Mouse (Mus musculus) liver, adult (tissue): Measurements from ENCODE around the gene Pcgf3.
A peak's percentile ranks its signal among the peaks of the same experiment; 100 is the strongest.

ENCODE experiments used
- GATA4 ChIP-seq: IDR thresholded peaks from 2 replicates; pipeline ENCODE4 v1.6.1; 2014; ENCODE audit warnings: mild to moderate bottlenecking, low read length; ENCODE audit not compliant: insufficient replicate concordance

Gene Pcgf3

DNA sequence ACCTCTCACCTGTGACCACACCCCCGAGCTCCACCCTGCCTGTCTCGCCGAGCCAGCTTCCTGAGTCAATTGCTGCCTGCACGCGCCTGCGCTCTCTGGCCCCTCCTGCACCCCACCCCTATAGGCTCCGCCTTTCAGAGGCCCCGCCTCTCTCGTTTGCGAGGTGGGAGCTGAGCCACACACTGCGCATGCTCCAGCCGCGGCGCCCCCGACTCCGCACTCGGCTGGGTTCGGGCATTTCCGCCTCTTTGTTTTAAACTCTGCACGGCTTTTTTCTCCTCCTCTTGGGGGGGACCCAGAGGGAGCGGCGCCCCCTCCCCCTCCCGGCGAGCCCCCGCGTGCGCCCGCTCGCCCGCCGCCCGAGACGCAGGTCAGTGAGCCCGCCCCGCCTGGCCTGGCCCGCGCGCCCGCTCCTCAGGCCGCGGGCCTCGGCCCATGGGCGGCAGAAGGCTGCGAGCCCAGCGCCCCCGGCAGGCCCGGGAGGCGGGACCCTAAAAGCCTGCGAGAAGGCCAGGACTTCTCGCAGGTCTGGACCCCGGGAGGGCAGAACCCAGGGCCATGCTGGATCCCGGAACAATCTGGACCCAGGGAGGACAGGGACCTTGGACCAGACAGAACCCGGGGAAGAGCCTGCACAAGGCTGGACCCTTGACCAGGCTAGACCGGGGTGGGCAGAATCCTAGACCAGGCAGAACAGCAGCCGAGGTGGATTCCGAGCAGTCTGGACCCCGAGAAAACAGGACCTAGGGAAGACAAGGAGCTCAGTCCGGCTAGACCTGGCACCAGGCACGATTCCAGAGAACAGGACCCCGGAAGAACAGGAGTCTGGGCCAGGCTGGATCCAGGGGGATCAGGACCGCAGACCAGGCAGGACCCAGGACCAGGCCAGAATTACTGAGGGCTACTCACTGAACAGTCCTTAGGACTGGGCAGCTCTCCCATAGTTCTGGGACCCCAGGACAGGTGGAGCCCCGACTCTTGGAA lies at the start of gene Pcgf3:
Gene Pcgf3, plus strand, starts transcription at position 151 of the 984 bp plus-strand sequence.
- TF ChIP-seq GATA4: no peak

GRCm38 (mm10) chr5:108414711-108415110 lies 46.3 kb upstream of the Pcgf3 start:
- TF ChIP-seq GATA4: no peak

GRCm38 (mm10) chr5:108422741-108423140 lies 38.3 kb upstream of the Pcgf3 start:
- TF ChIP-seq GATA4: no peak

GRCm38 (mm10) chr5:108423427-108423826 lies 37.6 kb upstream of the Pcgf3 start:
- TF ChIP-seq GATA4: no peak

- TF ChIP-seq GATA4: no peak
Measured at GRCm38 (mm10) chr5:108427186-108427585, 33.8 kb upstream of the Pcgf3 start.

- TF ChIP-seq GATA4: 0 out of 2 replicates have a peak, but pooled peaks have one; percentile 23
Measured at GRCm38 (mm10) chr5:108431196-108431595, 29.8 kb upstream of the Pcgf3 start.

GRCm38 (mm10) chr5:108433804-108434587 lies 27.0 kb upstream of the Pcgf3 start, which contains the start of gene Atp5k:
Atp5k (minus strand) TSS chr5:108434448.
- TF ChIP-seq GATA4: no peak

- no peak for TF ChIP-seq GATA4
Measured at GRCm38 (mm10) chr5:108436101-108436500, 24.9 kb upstream of the Pcgf3 start.

DNA sequence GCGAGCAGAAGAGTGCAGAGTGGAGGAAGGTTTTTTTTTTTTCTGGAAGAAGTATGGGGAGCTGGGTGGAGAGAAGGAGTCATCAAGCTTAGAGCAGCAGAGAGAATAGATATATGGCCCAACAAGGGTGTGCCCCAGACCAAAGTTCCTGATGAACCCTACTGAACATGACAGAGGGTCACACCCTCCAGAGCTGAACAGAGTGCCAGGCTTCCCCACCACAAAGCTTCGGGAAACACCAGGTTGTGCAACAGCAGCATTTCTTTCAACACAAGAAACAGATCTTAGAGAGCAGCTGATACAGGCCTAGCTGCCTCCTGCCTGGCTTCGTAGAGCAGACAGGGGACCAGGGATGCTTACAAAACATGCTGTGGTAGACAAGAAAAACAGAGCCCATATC lies 14.1 kb upstream of the Pcgf3 start:
- TF ChIP-seq GATA4: no peak

DNA sequence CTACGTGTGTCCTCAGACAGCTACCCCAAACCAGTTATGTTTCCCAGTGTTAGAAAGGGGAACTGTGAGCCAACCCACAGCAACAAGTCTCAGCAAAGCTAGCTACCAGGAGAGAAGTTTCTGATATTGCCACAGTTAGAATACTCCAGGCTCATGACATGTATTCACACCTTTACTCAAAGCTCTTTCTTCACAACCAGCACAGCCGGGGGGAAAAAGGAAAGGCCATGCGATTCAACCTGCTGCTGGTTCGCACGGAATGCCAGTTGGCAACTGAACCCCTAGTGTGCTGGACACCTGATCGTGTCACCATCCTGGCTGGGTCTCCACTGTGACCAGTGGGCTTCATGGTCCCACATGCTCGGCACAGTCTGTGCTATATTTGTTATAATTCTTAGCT lies 13.2 kb upstream of the Pcgf3 start:
- TF ChIP-seq GATA4: no peak

GRCm38 (mm10) chr5:108448785-108449668 lies 12.0 kb upstream of the Pcgf3 start, which contains the start of gene Mfsd7a:
Mfsd7a (minus strand) TSS chr5:108448891.
- no peak; the same call in 1 of the 2 replicates for TF ChIP-seq GATA4

GRCm38 (mm10) chr5:108450837-108451540 lies 10.0 kb upstream of the Pcgf3 start:
- TF ChIP-seq GATA4: no peak

- no peak for TF ChIP-seq GATA4
Measured at GRCm38 (mm10) chr5:108451611-108452010, 9.4 kb upstream of the Pcgf3 start.

- TF ChIP-seq GATA4: no peak
Measured at GRCm38 (mm10) chr5:108452422-108452821, 8.6 kb upstream of the Pcgf3 start.

- no peak for TF ChIP-seq GATA4
Measured at GRCm38 (mm10) chr5:108454094-108454493, 6.9 kb upstream of the Pcgf3 start.

- TF ChIP-seq GATA4: no peak
Measured at GRCm38 (mm10) chr5:108458706-108459105, 2.3 kb upstream of the Pcgf3 start.
